Mouse (Mus musculus) ES-Bruce4 (cell line): ENCODE results near the gene Nrg4.

ENCODE experiments used
- CTCF ChIP-seq: IDR thresholded peaks from one replicate; pipeline ENCODE4 v1.8.1; 2011; ENCODE audit warnings: low read depth, low read length
- POLR2A ChIP-seq: IDR thresholded peaks from one replicate; pipeline ENCODE4 v1.8.1; 2011; ENCODE audit warnings: low read length; ENCODE audit not compliant: insufficient read depth

DNA sequence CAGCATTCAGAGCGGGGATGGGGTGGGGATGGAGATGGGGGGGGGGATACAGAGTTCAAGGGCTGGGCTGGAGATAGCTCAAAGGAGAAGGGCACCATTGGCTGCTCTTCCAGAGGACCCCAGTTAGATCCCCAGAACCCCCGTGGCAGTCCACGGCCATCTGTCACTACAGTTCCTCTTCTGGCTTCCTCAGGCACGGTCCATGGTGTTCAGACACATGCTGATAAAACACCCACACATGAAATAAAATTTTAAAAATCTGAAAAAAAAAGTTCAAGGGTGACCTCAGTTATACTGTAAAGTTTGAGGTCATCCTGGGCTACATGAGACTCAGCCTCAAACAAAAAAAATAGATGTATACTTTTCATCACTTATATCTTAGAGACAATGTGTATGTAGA, 78.2 kb downstream of the Nrg4 start:
- TF ChIP-seq POLR2A (no peak), CTCF (no peak)
